Mouse (Mus musculus): ENCODE results near the gene Masp1. TPM values are rescaled to one million over a fixed set of nuclear protein-coding genes. Genes with fewer than 3 reads are reported as not detected.

Masp1 gene
- polyA plus RNA-seq, 2 experiments from 2014 or later, result not detected

Other genes with a start within 250 kb of the Masp1 start
- not detected for gene Rtp1, start 91.7 kb downstream of the Masp1 start, polyA plus RNA-seq (2017; shearing (Covaris generic))
- 100 to 1,000 TPM; 129 to 178 TPM for gene Rtp4, start 524 bp downstream of the Masp1 start, polyA plus RNA-seq (2017; shearing (Covaris generic))

All from activated CD4-positive, CD25-positive, alpha-beta regulatory T cell, adult 4 months (primary cell).